Comparison of ENCODE assay signal across 13 mouse cellular contexts in the genomic region with DNA sequence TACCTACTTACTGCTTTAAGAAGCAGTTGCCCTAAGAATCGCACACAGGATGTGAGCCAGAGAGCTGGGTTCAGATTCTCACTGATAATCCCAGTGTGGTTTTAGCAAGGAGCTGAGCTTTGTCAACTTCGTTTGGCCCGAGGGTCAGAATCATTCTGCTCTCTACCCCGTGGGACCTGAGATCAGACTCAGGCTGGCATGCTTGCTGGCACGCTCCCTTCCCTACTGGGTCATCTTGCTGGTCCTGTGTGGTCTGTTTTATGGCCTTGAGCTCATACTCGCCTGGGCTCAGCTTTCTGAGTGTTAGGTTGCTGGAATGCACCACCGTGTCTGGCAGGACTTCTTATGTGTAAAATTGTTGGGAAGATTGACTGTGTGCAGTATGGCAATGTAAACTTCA.
DNase-seq lines count a peak whose midpoint lies in the region; ATAC-seq lines count a peak whose summit lies in the region.
"Had no signal": no experiment of that assay in that cellular context is flagged by ENCODE, and none has a peak within 500 bp of the region (broad histone marks: within the 10 kb centered on the region; RNA-seq: fewer than 3 reads in every experiment).

No protein-coding gene starts in this region.

- ATAC-seq in midbrain, embryonic 15.5 days (replicated peaks): no peak
- no peak for ATAC-seq in cerebellum, adult (ENCODE audit: insufficient number of reproducible peaks, low FRiP score, low TSS enrichment)

- peak; percentile 39 for DNase-seq in gastrocnemius, adult 18-20 months (ENCODE audit: low spot score)
- DNase-seq in gastrocnemius, postnatal 14 days: no peak
- no peak for DNase-seq in midbrain, embryonic 10.5 days (ENCODE audit: low spot score)
- no peak for DNase-seq in B cell, adult 2 months
- no peak for DNase-seq in right cerebral cortex, adult 18-20 months
- DNase-seq: cerebellum, postnatal 36 days; kidney, postnatal 14 days had no signal

- WGBS in midbrain, embryonic 10.5 days: 83% methylated on average over 7 of the region's 7 CpGs
- WGBS in midbrain, embryonic 15.5 days: 81% methylated on average over 7 of the region's 7 CpGs
- WGBS in macrophage (ENCODE audit: missing documents): 93% methylated on average over 7 of the region's 7 CpGs

- no peak overlapping the region for H3K4me2 ChIP-seq in midbrain, embryonic 15.5 days
- H3K4me2 ChIP-seq: hindbrain, embryonic 15.5 days had no signal

- peaks cover 11% of the 10 kb centered on the region for H3K36me3 ChIP-seq in midbrain, embryonic 10.5 days
- H3K36me3 ChIP-seq in midbrain, embryonic 15.5 days (replicated peaks): 0 out of 2 replicates have a peak, but pooled peaks cover 10% of the 10 kb centered on the region
- peaks cover 28% of the 10 kb centered on the region; the same call in 1 of the 2 replicates for H3K36me3 ChIP-seq in macrophage (ENCODE audit: inconsistent target)

- peak overlapping the region; percentile 57 for H3K27ac ChIP-seq in midbrain, embryonic 10.5 days (replicated peaks)
- H3K27ac ChIP-seq in midbrain, embryonic 15.5 days: no peak overlapping the region
- peak overlapping the region; percentile 32 for H3K27ac ChIP-seq in macrophage
- H3K27ac ChIP-seq: hindbrain, embryonic 15.5 days; liver, embryonic 14.5 days had no signal

- no peaks in the 10 kb centered on the region for H3K79me2 ChIP-seq in macrophage (ENCODE audit: inconsistent target)

- no peak overlapping the region for H3K4me3 ChIP-seq in midbrain, embryonic 10.5 days
- H3K4me3 ChIP-seq in midbrain, embryonic 15.5 days: no peak overlapping the region
- H3K4me3 ChIP-seq in macrophage (ENCODE audit: inconsistent target): no peak overlapping the region
- H3K4me3 ChIP-seq: erythroblast, embryonic 14.5 days; hindbrain, embryonic 15.5 days had no signal

- H3K9me3 ChIP-seq in midbrain, embryonic 10.5 days (replicated peaks): no peaks in the 10 kb centered on the region
- no peaks in the 10 kb centered on the region for H3K9me3 ChIP-seq in midbrain, embryonic 15.5 days
- H3K9me3 ChIP-seq: hindbrain, embryonic 15.5 days had no signal

- peaks cover 6% of the 10 kb centered on the region for H3K4me1 ChIP-seq in midbrain, embryonic 10.5 days
- H3K4me1 ChIP-seq in midbrain, embryonic 15.5 days: no peaks in the 10 kb centered on the region
- H3K4me1 ChIP-seq: hindbrain, embryonic 15.5 days had no signal

- intact Hi-C loops in gastrocnemius, postnatal 14 days (cut with DNase I; ENCODE audit: low total_unique reads): no loop called here

- H3K9ac ChIP-seq in midbrain, embryonic 15.5 days: no peak overlapping the region
- H3K9ac ChIP-seq: hindbrain, embryonic 15.5 days; liver, embryonic 14.5 days had no signal

- H3K27me3 ChIP-seq in midbrain, embryonic 10.5 days (ENCODE audit: low read depth, poor library complexity, severe bottlenecking): no peaks in the 10 kb centered on the region
- H3K27me3 ChIP-seq in midbrain, embryonic 15.5 days (replicated peaks): no peaks in the 10 kb centered on the region
- H3K27me3 ChIP-seq: hindbrain, embryonic 15.5 days had no signal
